Mouse (Mus musculus) hindbrain, postnatal 0 days (tissue): ENCODE measurements around the gene 1110008L16Rik. TPM values are rescaled to one million over a fixed set of nuclear protein-coding genes. Genes with fewer than 3 reads are reported as not detected.
"Not testable (repeated sequence)": the region's sequence is repeated elsewhere in the genome, so short reads cannot be mapped to it uniquely, and the experiment has no call there.

Source experiments
- ATAC-seq: fragments of 200-750 bp; cut with Nextera tagmentation; 2 replicates; pipeline ENCODE4 v1.8.0; 2017; ENCODE audit warnings: mild to moderate bottlenecking, moderate TSS enrichment, moderate library complexity
- DNase-seq: peaks from one replicate; pipeline ENCODE4 v3.0.0-alpha.2; 2015; ENCODE audit warnings: low spot score
- H3K27ac ChIP-seq: fragments of 300-500 bp; sonication (generic); 2 replicates; pipeline ENCODE4 v1.5.1; 2014; ENCODE audit warnings: mild to moderate bottlenecking
- H3K27me3 ChIP-seq: fragments of 300-500 bp; sonication (generic); 2 replicates; pipeline ENCODE4 v1.6.1; 2014; ENCODE audit warnings: low read length, mixed read lengths; ENCODE audit not compliant: insufficient read depth
- H3K36me3 ChIP-seq: fragments of 300-500 bp; sonication (generic); 2 replicates; pipeline ENCODE4 v1.6.1; 2014; ENCODE audit warnings: low read length, mixed read lengths; ENCODE audit not compliant: insufficient read depth
- H3K4me1 ChIP-seq: fragments of 300-500 bp; sonication (generic); 2 replicates; pipeline ENCODE4 v1.6.1; 2014; ENCODE audit warnings: antibody characterized with exemption, low read length, mixed read lengths; ENCODE audit not compliant: insufficient read depth
- H3K4me2 ChIP-seq: fragments of 300-500 bp; sonication (generic); 2 replicates; pipeline ENCODE4 v1.6.1; 2014; ENCODE audit warnings: low read depth, mild to moderate bottlenecking, low read length, moderate library complexity, mixed read lengths
- H3K4me3 ChIP-seq: fragments of 300-500 bp; sonication (generic); 2 replicates; pipeline ENCODE4 v1.5.1; 2014; ENCODE audit warnings: low read length
- H3K9ac ChIP-seq: fragments of 300-500 bp; sonication (generic); replicated peaks from 2 replicates; pipeline ENCODE4 v1.6.1; 2014; ENCODE audit warnings: mild to moderate bottlenecking, low read length, moderate library complexity, mixed read lengths
- H3K9me3 ChIP-seq: fragments of 300-500 bp; sonication (generic); 2 replicates; pipeline ENCODE4 v1.6.1; 2016; ENCODE audit warnings: low read length, mixed read lengths
- CTCF ChIP-seq: IDR thresholded peaks from 2 replicates; pipeline ENCODE4 v1.5.1; 2016; ENCODE audit warnings: antibody characterized with exemption, control low read depth, low read depth
- WGBS: fragments of 180-500 bp; shearing (Covaris S2); extraction: QIAGEN DNeasy Blood & Tissue Kit; methylation state at CpG from one replicate; pipeline ENCODE4 v1.1.7; 2014; 5-methylcytosine and 5-hydroxymethylcytosine counted together
- polyA plus RNA-seq: library from polyadenylated mRNA; unstranded; fragments of >200 nt; fragmentation: Nextera tagmentation; extraction: Ambion mirVana; gene quantifications from 2 replicates; pipeline ENCODE4 v1.2.1, GENCODE M21; 2015
- total RNA-seq: library from RNA; depleted of rRNA; stranded (reverse); fragments of >200 nt; gene quantifications from 2 replicates; pipeline ENCODE4 v1.2.3, GENCODE M21; 2014

The 1110008L16Rik gene
- total and polyA plus RNA-seq, 2 experiments from 2014 or later = 7.6 to 9.8 TPM

- ATAC-seq (peak; percentile 71), DNase-seq (peak; percentile 57)
- Histone ChIP-seq H3K36me3 (no peaks in the 10 kb centered on the region), H3K27ac (no peak overlapping the region), H3K9me3 (no peaks in the 10 kb centered on the region), H3K4me2 (no peak overlapping the region), H3K4me3 (no peak overlapping the region), H3K4me1 (no peaks in the 10 kb centered on the region), H3K9ac (no peak overlapping the region), H3K27me3 (no peaks in the 10 kb centered on the region)
- 61% methylated on average over 6 of the region's 6 CpGs for WGBS
- TF ChIP-seq CTCF = peak; percentile 55
Measured at GRCm38 (mm10) chr12:55388478-55388877, 89.1 kb downstream of the 1110008L16Rik start.

GRCm38 (mm10) chr12:55389132-55390081 is 90.0 kb downstream of the 1110008L16Rik start:
- no peaks in the 10 kb centered on the region for H3K4me1 ChIP-seq
- TF ChIP-seq CTCF = no peak
- no peak overlapping the region for H3K4me2 ChIP-seq
- no peak overlapping the region for H3K27ac ChIP-seq
- WGBS = 77% methylated on average over 17 of the region's 17 CpGs
- DNase-seq = no peak
- no peak overlapping the region for H3K4me3 ChIP-seq
- H3K27me3 ChIP-seq = no peaks in the 10 kb centered on the region
- ATAC-seq = no peak
- no peak overlapping the region for H3K9ac ChIP-seq
- H3K9me3 ChIP-seq = no peaks in the 10 kb centered on the region
- no peaks in the 10 kb centered on the region for H3K36me3 ChIP-seq

GRCm38 (mm10) chr12:55392120-55392519 is 92.7 kb downstream of the 1110008L16Rik start:
- no peak overlapping the region for H3K27ac ChIP-seq
- ATAC-seq = no peak
- H3K4me2 ChIP-seq = no peak overlapping the region
- DNase-seq = no peak
- H3K4me1 ChIP-seq = no peaks in the 10 kb centered on the region
- no peaks in the 10 kb centered on the region for H3K9me3 ChIP-seq
- H3K27me3 ChIP-seq = no peaks in the 10 kb centered on the region
- H3K9ac ChIP-seq = no peak overlapping the region
- no peaks in the 10 kb centered on the region for H3K36me3 ChIP-seq
- TF ChIP-seq CTCF = no peak
- H3K4me3 ChIP-seq = no peak overlapping the region

GRCm38 (mm10) chr12:55392733-55393577 is 93.6 kb downstream of the 1110008L16Rik start:
- Histone ChIP-seq H3K9ac (no peak overlapping the region), H3K4me2 (no peak overlapping the region), H3K4me3 (no peak overlapping the region), H3K4me1 (0 out of 2 replicates have a peak, but pooled peaks cover 4% of the 10 kb centered on the region), H3K27me3 (no peaks in the 10 kb centered on the region), H3K27ac (no peak overlapping the region), H3K36me3 (no peaks in the 10 kb centered on the region), H3K9me3 (no peaks in the 10 kb centered on the region)
- WGBS = 82% methylated on average over 11 of the region's 11 CpGs
- ATAC-seq = no peak
- DNase-seq = no peak
- TF ChIP-seq CTCF = no peak

GRCm38 (mm10) chr12:55395601-55396000 is 96.2 kb downstream of the 1110008L16Rik start:
- not testable (repeated sequence) for H3K27ac ChIP-seq, ATAC-seq, H3K9me3 ChIP-seq, DNase-seq, H3K4me3 ChIP-seq, H3K36me3 ChIP-seq, H3K27me3 ChIP-seq, H3K4me2 ChIP-seq, H3K9ac ChIP-seq
- peaks cover 14% of the 10 kb centered on the region for H3K4me1 ChIP-seq
- WGBS = 90% methylated on average over 14 of the region's 14 CpGs

GRCm38 (mm10) chr12:55396536-55396935 is 97.2 kb downstream of the 1110008L16Rik start:
- no peak for ATAC-seq
- no peak for TF ChIP-seq CTCF
- H3K36me3 ChIP-seq = no peaks in the 10 kb centered on the region
- DNase-seq = no peak
- H3K9me3 ChIP-seq = no peaks in the 10 kb centered on the region
- H3K4me1 ChIP-seq = peaks cover 14% of the 10 kb centered on the region
- no peaks in the 10 kb centered on the region for H3K27me3 ChIP-seq
- H3K4me3 ChIP-seq = no peak overlapping the region
- H3K27ac ChIP-seq = no peak overlapping the region
- H3K4me2 ChIP-seq = no peak overlapping the region
- WGBS = 95% methylated on average over 4 of the region's 4 CpGs
- H3K9ac ChIP-seq = no peak overlapping the region
